8 mouse cellular contexts compared by ENCODE assay signal in genomic region chr7:38200606-38201289, GRCm38 (mm10). TPM values are rescaled to one million over a fixed set of nuclear protein-coding genes. Genes with fewer than 3 reads are reported as not detected.
DNase-seq lines count a peak whose midpoint lies in the region; ATAC-seq and TF ChIP-seq lines count a peak whose summit lies in the region.

No protein-coding gene starts in this region.

- H3K4me3 ChIP-seq in gastrocnemius, adult 2 months = peak overlapping the region; percentile 2; the same call in 1 of the 2 replicates
- H3K4me3 ChIP-seq in hindbrain, postnatal 0 days (ENCODE audit: low read length) = peak overlapping the region; percentile 35

- DNase-seq in WW6 (ENCODE audit: low read depth, low spot score) = peak; percentile 70
- DNase-seq in cerebellum, postnatal 36 days = peak; percentile 93 to 96
- DNase-seq in gastrocnemius, adult 2 months = peak; percentile 90
- DNase-seq in hindbrain, postnatal 0 days (ENCODE audit: low spot score) = peak; percentile 95
- DNase-seq in left cerebral cortex, adult 18-20 months (ENCODE audit: low spot score in 2 of 2) = peak; percentile 91 to 95
- DNase-seq in lung, postnatal 4 days = peak; percentile 84 to 91
- DNase-seq in retina, postnatal 1 day = peak; percentile 91
- DNase-seq in thymus, postnatal 4 days = peak; percentile 96

- H3K27me3 ChIP-seq in hindbrain, postnatal 0 days (ENCODE audit: insufficient read depth, low read length) = no peaks in the 10 kb centered on the region

- peak overlapping the region; percentile 60 for H3K4me2 ChIP-seq in hindbrain, postnatal 0 days (ENCODE audit: low read depth, low read length)

- under 1% methylated on average over 28 of the region's 28 CpGs for WGBS in hindbrain, postnatal 0 days

- TF ChIP-seq CTCF in gastrocnemius, adult 2 months (IDR thresholded peaks at IDR 0.05) = no peak; the same call in 1 of the 2 replicates
- peak; percentile 100 for TF ChIP-seq CTCF in hindbrain, postnatal 0 days (IDR thresholded peaks at IDR 0.05; ENCODE audit: low read depth)

- intact Hi-C loops in gastrocnemius, adult 2 months (cut with DNase I) = loop anchor here (1.0 to 2.0 kb wide), 2 partner anchors 18 to 66 kb away; no protein-coding TSS in a partner anchor

- peak; percentile 94 for ATAC-seq in hindbrain, postnatal 0 days

- H3K9ac ChIP-seq in hindbrain, postnatal 0 days (replicated peaks; ENCODE audit: low read length) = peak overlapping the region; percentile 50

- H3K9me3 ChIP-seq in hindbrain, postnatal 0 days (ENCODE audit: low read length) = no peaks in the 10 kb centered on the region

- no peaks in the 10 kb centered on the region for H3K36me3 ChIP-seq in hindbrain, postnatal 0 days (ENCODE audit: insufficient read depth, low read length)

- no peak overlapping the region for H3K27ac ChIP-seq in gastrocnemius, adult 2 months
- peak overlapping the region; percentile 79 for H3K27ac ChIP-seq in hindbrain, postnatal 0 days

- no peaks in the 10 kb centered on the region for H3K4me1 ChIP-seq in hindbrain, postnatal 0 days (ENCODE audit: insufficient read depth, low read length)

RNA-seq across cellular contexts. Expression of gene 1600014C10Rik, which starts 17.7 kb away (rescaled TPM):
- total RNA-seq in gastrocnemius, adult 2 months (2021) = 10 to 100 TPM; 23.4 to 31.9 TPM
- 34.9 and 35.8 TPM in 2 replicates for total RNA-seq in hindbrain, postnatal 0 days (2014; rRNA removed)
- 25.6 and 26.1 TPM in 2 replicates for polyA plus RNA-seq in hindbrain, postnatal 0 days (2015; fragmentation: Nextera tagmentation; extraction: Ambion mirVana)
- 10 to 100 TPM; 24.5 to 26.3 TPM for total RNA-seq in left cerebral cortex, adult 18-20 months (2021)

RNA-seq across cellular contexts. Expression of gene Plekhf1, which starts 27.1 kb away (rescaled TPM):
- total RNA-seq in gastrocnemius, adult 2 months (2021) = 10 to 100 TPM in 1 of 2 experiments, 1 to 10 TPM in 1; 6.6 to 15.0 TPM
- total RNA-seq in hindbrain, postnatal 0 days (2014; rRNA removed) = 1.2 and 2.0 TPM in 2 replicates
- 0.84 and 0.97 TPM in 2 replicates for polyA plus RNA-seq in hindbrain, postnatal 0 days (2015; fragmentation: Nextera tagmentation; extraction: Ambion mirVana)
- 1 to 10 TPM; 1.5 to 1.7 TPM for total RNA-seq in left cerebral cortex, adult 18-20 months (2021)
